Mouse (Mus musculus): ENCODE data around the gene Poll.

The Poll gene

DNA sequence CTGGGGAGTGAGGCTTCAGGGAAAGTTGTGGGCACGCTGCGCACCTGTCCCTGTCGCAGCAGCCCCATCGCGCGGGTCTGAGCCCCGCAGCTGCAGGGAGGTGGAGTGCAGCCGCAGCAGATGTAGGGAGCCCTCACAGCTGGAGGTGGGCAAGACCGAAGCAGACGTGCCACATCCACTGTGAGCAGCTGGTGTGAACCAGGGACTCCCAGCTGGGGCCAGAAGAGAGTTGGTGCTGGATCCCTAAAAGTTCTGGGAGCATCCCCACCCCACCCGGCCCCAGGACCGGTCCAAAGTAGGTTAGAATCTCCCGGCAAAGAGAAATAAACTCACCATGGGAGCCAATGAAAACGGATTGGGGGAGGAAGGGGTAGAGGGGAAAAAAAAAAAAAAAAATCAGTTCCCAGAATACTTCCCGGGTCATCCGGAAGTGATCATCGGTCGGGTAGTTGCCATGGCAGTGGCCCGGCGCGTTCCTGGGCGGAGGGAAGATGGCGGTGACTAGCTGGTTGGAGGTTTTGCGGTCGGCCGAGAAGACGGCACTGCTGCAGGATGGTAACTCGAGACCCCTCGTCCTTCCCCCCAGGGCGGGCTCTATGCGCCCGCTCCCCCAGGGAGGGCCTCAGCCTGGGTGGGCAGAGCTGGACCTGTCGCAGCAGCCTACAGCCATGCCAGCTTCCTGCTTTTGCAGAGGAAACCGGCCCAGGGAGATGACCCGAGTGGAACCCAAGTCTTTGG is at the start of gene Poll, which contains the start of gene Gm17018:
TSS of gene Poll (minus strand) at position 379 of the 738 bp plus-strand sequence.
TSS of gene Gm17018 (plus strand) at position 463 of the 738 bp plus-strand sequence.
- TF ChIP-seq GATA4 (IDR thresholded peaks at IDR 0.05; ENCODE audit: insufficient replicate concordance, low read length) = no peak

- no peak for TF ChIP-seq GATA4 (IDR thresholded peaks at IDR 0.05; ENCODE audit: insufficient replicate concordance, low read length)
Measured at GRCm38 (mm10) chr19:45608648-45609339, 48.5 kb upstream of the Poll start.

DNA sequence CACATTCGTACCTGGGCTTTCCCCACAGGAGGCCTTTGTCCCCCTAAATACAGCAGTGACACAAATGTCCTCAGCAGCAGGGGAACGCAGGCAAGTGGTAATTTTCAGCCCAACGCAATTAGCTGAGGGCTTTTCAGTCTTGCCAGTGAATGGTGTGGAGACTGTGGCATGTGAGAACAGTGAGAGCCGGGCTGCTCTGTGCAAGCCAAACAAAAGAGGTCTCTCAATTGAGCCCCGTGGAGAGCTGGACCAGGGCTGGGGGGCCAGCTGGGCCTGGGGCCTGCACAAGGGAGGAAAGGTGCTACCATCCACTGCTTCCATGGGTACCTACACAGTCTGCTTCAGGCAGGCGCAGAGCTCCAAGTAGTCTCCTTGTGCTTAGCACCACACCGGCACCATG is 47.1 kb upstream of the Poll start:
- no peak for TF ChIP-seq GATA4 (IDR thresholded peaks at IDR 0.05; ENCODE audit: insufficient replicate concordance, low read length)

GRCm38 (mm10) chr19:45606701-45607100 is 46.4 kb upstream of the Poll start:
- TF ChIP-seq GATA4 (IDR thresholded peaks at IDR 0.05; ENCODE audit: insufficient replicate concordance, low read length) = no peak

GRCm38 (mm10) chr19:45602606-45603005 is 42.3 kb upstream of the Poll start:
- TF ChIP-seq GATA4 (IDR thresholded peaks at IDR 0.05; ENCODE audit: insufficient replicate concordance, low read length) = no peak

- no peak for TF ChIP-seq GATA4 (IDR thresholded peaks at IDR 0.05; ENCODE audit: insufficient replicate concordance, low read length)
Measured at GRCm38 (mm10) chr19:45597106-45597505, 36.8 kb upstream of the Poll start.

DNA sequence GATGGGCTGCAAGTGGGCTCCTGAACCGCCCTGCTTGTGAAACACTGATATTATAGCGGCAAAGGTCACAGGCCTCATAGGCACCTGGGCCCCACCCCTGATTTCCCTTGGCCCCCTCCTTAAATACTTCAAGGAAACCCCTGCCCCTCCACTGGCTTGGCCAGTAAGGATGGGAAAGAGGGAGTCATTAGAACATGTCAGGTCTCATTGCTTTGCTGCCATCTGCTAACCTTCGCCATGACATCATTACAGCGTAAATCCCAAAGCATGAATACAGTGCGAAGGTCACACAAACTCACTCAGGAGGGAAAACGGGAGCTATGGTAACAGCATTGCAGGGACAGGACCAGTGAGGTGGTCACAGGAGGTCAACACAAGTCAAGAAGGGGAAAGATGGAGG is 36.1 kb upstream of the Poll start:
- no peak for TF ChIP-seq GATA4 (IDR thresholded peaks at IDR 0.05; ENCODE audit: insufficient replicate concordance, low read length)

- no peak for TF ChIP-seq GATA4 (IDR thresholded peaks at IDR 0.05; ENCODE audit: insufficient replicate concordance, low read length)
Measured at GRCm38 (mm10) chr19:45596019-45596418, 35.7 kb upstream of the Poll start.

GRCm38 (mm10) chr19:45595481-45595880 is 35.1 kb upstream of the Poll start:
- TF ChIP-seq GATA4 (IDR thresholded peaks at IDR 0.05; ENCODE audit: insufficient replicate concordance, low read length) = no peak

DNA sequence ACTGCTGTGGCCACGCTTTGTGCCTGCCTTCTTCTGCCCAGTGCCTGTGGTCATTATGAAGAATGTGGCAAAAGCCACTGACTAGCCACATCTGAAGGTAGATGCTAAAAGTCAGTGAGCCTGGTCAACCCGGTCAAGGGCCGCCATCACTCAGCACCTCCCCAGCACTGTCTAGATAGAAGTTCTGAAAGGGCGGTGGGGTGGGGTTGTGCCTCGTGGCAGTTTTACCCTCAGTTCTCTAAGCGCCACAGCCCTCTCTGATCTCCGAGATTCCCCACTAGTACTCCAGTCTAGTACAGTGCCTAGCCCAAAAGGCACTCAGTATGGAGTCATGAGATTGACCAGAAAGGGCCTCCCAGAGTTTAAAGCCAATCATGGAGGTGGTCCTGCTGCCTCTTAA is 33.7 kb upstream of the Poll start:
- no peak for TF ChIP-seq GATA4 (IDR thresholded peaks at IDR 0.05; ENCODE audit: insufficient replicate concordance, low read length)

DNA sequence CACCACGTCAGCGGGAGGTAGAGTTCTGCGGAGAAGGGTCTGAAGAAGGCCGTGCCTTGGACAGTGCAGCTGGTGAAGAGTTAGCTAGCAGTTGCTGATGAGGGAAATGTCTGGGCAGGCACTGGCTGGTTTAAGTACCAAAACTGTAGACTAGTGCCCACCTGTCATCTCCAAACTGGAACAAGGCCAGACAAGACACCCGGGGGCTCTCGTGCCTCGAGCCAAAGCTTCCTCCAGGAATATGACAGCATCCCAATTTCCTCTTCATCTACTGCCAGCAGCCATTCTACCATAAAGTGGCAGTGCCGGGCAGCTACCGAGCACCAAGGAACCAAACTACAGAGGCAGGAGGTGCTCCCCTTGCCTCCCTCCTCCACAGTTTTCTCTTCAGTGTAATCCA is 32.6 kb upstream of the Poll start:
- no peak for TF ChIP-seq GATA4 (IDR thresholded peaks at IDR 0.05; ENCODE audit: insufficient replicate concordance, low read length)

DNA sequence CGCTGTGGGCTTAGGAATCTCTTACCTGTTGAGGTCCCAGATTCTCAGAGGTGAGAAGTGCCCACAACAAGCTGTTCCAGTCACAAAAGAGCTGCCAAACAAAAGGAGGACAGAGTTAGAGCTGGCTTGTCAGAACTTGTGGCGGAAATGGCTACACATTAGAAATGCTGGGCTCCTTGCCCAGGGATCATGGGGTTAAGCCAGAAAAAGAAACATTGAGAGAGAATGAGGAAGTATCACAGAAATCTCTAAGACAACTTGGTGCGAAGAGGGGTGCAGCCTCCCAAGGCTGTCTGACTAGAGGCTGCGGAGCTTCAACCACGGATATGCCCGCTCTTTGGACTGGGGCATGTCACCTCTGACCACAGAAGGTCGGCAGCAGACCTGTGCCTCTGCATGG is 31.4 kb upstream of the Poll start:
- TF ChIP-seq GATA4 (IDR thresholded peaks at IDR 0.05; ENCODE audit: insufficient replicate concordance, low read length) = no peak

DNA sequence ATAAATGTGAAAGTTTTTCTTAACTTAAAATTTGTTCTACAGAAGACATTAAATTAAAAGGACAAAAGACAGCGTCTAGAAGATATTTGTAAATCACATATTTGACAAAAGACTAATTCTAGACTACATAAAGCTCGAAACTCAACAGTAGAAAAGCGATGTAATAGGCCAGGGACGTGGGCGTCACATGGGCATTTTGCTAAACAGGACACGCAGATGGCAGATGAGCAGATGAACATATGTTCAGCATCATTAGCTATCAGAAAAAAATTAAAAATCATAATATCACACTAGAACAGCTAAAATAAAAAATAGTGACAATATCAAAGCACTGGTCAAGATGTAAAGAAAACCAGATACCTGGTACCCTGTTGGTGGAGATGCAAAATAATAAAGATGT is 29.4 kb upstream of the Poll start:
- no peak for TF ChIP-seq GATA4 (IDR thresholded peaks at IDR 0.05; ENCODE audit: insufficient replicate concordance, low read length)

GRCm38 (mm10) chr19:45587509-45588292 is 27.4 kb upstream of the Poll start:
- no peak for TF ChIP-seq GATA4 (IDR thresholded peaks at IDR 0.05; ENCODE audit: insufficient replicate concordance, low read length)

GRCm38 (mm10) chr19:45586850-45587249 is 26.5 kb upstream of the Poll start:
- no peak for TF ChIP-seq GATA4 (IDR thresholded peaks at IDR 0.05; ENCODE audit: insufficient replicate concordance, low read length)

Measured in liver, adult (tissue).